Mouse (Mus musculus): Measurements from ENCODE around the gene Hist1h2bn.
"Not testable (repeated sequence)": the region's sequence is repeated elsewhere in the genome, so short reads cannot be mapped to it uniquely, and the experiment has no call there.

The Hist1h2bn gene

DNA sequence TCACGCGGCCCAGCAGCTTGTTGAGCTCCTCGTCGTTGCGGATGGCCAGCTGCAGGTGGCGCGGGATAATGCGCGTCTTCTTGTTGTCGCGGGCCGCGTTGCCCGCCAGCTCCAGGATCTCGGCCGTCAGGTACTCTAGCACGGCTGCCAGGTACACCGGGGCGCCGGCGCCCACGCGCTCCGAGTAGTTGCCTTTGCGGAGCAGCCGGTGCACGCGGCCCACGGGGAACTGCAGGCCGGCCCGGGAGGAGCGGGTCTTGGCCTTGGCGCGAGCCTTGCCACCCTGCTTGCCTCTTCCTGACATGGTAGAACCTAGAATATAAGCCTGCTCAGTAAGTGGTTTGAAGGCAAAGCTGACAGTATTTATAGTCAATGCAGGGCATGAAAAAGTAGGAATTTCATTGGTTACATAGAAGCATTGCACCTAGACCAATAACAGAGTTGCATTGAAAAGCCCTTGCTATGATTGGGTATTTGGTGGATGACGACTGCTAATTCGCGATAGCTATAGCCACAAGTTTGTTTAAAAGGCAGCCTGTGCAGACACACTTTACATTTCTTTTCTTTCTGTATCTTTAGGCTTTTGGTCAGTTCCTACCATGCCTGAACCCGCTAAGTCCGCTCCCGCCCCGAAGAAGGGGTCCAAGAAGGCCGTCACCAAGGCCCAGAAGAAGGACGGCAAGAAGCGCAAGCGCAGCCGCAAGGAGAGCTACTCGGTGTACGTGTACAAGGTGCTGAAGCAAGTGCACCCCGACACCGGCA lies at the start of gene Hist1h2bn, which contains the start of gene Hist1h2ak:
TSS of gene Hist1h2bn (plus strand) at position 600 of the 762 bp plus-strand sequence.
TSS of gene Hist1h2ak (minus strand) at position 304 of the 762 bp plus-strand sequence.
- peak; percentile 99 for DNase-seq (ENCODE audit: low spot score)

DNA sequence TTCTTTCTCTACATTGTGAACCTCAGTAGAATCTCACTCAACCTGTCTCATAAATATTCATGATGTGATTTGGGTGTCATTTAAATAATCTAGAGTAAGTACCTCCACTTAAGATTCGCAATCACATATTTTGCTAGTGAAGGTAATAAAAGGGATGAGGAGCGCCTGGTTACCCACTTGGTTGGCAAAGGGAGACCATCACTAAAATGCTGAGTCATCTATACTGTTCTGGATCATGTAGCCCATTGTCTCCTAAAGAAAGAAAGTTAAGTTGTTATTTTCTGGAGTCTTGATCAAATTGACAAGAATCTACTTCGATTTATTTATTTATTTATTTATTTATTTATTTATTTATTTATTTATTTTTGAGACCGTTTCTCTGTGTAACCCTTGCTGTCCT lies 47.3 kb upstream of the Hist1h2bn start:
- DNase-seq (ENCODE audit: low spot score), result no peak

DNA sequence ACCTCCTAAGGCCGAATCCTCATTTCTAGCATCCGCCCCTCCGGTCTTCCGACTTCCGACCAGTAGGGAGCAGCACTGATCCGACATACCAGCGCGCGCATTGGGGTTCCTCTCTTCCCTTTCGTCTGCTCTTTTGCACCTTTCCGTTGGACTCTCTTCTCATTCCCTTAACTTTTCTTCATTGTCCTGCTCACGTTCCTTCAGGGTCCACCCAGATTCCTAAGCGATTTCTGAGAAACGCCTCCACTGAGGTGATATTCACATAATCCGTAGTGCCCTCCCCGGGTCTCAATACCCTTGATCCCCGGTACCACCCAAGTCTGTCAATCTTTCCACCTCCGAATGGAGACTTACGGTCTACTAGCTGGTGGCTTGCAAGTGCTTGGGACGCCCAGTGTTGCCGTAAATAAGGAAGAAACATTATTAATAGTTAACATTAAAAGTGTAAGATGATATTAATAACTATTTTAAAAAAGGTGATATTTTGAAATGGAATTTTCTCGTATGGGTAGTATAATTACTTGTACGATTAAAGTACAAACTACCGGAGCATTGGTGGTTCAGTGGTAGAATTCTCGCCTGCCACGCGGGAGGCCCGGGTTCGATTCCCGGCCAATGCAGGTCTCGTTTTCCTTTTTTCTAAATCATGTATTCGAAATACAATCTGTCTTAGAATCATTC lies 43.8 kb upstream of the Hist1h2bn start:
- peak; percentile 90 for DNase-seq (ENCODE audit: low spot score)

DNA sequence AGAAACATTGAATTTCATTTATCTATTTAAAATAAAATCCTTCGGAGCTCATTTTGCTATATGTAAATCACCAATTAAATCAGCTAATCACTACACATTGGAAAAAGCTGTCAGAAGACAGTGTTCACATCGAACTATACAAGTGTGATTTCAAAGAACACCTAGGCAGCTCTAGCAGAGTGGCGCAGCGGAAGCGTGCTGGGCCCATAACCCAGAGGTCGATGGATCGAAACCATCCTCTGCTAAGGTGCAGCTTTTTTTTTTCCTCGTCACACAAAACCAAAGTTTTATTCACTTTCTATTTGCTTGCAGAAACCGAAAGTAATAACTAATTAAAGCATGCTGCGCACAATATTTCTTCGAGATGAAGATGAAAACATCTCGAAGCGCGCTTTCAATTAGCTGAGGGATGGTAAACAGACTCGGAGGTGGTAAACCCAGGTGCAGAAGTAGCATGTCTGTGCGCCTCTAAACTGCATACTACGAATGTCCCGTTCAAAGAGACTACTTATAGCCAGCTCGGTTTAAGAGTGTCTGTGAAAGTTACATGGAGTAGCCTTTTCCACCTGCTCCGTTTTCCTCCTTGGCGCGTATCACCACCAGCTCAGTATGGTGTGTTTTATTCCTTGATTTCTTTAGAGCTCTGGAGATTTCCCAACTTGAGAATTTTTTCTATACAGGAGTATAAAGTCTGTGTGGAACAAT lies 43.0 kb upstream of the Hist1h2bn start:
- DNase-seq (ENCODE audit: low spot score), result peak; percentile 77

DNA sequence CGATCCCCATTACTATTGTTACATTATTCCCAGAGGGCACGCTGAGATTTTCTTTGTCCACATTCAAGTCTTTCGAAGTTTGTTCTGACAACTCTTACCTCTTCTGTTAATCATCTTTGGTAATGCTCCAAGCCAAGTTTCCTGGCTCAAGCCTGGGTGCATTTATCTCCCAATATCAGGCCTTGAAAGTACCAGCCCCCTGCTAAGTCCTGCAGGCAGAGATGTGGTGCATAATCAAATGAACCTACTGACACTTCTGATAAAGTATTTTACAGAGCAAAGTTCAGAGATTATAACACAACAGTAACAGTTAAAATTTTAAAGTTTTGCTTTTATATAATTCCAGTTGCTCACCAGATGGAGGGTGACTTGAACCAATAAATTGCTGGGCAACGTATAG lies 42.2 kb upstream of the Hist1h2bn start:
- DNase-seq (ENCODE audit: low spot score), result no peak

DNA sequence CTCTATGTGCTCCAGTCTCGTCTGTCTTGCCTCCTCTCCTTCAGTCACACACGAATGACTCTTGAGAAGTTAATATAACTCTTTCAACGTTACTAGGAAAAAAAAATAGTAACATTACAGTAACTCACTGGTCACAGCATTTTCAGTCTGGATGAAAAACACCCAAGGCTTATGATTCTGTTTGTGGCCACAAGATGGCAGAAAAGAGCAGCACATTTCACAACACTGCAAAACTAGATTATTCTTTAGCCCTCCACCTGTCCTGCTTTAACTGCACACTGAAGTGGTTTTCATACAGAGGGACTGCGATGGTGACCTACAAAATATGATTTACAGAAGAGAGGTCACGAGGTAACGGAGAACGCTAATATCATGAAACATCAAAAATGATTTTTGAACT lies 39.2 kb upstream of the Hist1h2bn start:
- peak; percentile 84 for DNase-seq (ENCODE audit: low spot score)

DNA sequence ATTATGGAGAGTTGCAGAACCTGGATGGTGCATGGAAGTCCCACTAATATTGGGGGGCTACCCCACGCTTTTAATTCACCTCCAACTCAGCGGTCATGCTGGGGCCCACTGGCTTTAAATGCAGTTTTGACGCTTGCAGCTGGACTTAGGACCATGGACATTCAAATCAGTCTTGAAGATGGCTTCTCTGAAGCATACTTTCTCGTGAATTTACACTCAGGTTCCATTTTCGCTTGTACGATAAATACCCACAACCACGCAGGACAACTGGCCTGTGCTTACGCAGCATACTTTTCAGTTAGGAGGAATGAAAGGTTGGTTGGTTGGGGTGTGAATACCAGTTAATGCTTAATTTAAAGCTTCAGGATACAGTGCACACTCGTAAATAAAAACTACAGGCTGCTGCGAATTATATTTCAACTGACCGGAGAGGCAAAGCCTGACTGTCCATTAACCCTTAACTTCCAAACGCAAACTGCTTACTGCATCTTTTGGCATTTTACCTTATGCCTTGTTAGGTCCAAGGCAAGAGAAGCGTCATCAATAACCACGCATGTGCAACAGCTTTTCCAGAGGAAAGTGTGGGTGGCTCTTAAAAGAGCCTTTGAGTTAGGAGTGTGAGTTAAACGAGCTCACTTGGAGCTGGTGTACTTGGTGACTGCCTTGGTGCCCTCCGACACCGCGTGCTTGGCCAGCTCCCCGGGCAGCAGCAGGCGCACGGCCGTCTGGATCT lies 38.6 kb upstream of the Hist1h2bn start:
- DNase-seq (ENCODE audit: low spot score), result peak; percentile 74

DNA sequence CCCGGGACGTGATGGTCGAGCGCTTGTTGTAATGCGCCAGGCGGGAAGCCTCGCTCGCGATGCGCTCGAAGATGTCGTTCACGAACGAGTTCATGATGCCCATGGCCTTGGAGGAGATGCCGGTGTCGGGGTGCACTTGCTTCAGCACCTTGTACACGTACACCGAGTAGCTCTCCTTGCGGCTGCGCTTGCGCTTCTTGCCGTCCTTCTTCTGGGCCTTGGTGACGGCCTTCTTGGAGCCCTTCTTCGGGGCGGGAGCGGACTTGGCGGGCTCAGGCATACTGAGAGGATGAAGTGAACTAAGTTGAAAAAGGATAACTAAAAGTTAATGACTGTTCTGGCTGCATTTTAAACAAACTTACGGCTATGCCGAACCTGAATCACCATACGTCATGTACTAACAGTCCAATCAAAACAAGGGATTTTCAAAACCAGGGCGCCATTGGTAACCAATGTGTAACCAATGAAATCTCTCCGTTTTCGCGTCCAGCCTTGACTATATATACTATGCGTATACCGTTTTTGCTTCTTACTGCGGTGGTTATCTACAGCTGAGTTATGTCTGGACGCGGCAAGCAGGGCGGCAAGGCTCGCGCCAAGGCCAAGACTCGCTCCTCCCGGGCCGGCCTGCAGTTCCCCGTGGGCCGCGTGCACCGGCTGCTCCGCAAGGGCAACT lies 37.9 kb upstream of the Hist1h2bn start, which contains the start of the genes Hist1h2bl and Hist1h2ai:
TSS of gene Hist1h2bl (minus strand) at position 280 of the 676 bp plus-strand sequence.
TSS of gene Hist1h2ai (plus strand) at position 559 of the 676 bp plus-strand sequence.
- peak; percentile 98 for DNase-seq (ENCODE audit: low spot score)

DNA sequence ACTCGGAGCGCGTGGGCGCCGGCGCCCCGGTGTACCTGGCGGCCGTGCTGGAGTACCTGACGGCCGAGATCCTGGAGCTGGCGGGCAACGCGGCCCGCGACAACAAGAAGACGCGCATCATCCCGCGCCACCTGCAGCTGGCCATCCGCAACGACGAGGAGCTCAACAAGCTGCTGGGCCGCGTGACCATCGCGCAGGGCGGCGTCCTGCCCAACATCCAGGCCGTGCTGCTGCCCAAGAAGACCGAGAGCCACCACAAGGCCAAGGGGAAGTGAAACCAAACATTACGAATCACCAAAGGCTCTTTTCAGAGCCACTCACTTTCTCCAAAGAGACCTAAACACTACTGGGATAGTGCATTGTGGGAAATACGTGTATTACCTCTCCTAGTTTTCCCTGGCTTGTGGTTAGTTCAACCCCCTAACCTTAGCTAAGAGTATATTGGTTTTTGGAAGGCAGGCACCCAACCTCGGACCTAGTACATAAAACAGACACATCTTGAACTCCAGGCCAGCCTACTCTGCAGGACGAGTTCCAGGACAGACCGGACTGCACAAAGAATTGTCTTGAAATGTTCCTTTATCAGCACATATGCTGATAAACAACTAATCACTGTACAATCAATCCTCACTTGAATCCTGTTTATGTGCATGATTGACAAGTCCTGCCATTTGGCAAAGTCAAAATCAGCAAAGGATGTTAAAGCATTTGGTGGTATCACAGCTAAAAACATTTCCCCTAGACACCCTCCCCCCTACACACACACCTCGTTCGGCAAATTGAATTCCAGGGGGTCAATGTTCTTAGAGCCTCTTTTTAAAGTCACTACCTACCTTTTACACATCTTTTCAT lies 37.2 kb upstream of the Hist1h2bn start:
- DNase-seq (ENCODE audit: low spot score), result peak; percentile 74

DNA sequence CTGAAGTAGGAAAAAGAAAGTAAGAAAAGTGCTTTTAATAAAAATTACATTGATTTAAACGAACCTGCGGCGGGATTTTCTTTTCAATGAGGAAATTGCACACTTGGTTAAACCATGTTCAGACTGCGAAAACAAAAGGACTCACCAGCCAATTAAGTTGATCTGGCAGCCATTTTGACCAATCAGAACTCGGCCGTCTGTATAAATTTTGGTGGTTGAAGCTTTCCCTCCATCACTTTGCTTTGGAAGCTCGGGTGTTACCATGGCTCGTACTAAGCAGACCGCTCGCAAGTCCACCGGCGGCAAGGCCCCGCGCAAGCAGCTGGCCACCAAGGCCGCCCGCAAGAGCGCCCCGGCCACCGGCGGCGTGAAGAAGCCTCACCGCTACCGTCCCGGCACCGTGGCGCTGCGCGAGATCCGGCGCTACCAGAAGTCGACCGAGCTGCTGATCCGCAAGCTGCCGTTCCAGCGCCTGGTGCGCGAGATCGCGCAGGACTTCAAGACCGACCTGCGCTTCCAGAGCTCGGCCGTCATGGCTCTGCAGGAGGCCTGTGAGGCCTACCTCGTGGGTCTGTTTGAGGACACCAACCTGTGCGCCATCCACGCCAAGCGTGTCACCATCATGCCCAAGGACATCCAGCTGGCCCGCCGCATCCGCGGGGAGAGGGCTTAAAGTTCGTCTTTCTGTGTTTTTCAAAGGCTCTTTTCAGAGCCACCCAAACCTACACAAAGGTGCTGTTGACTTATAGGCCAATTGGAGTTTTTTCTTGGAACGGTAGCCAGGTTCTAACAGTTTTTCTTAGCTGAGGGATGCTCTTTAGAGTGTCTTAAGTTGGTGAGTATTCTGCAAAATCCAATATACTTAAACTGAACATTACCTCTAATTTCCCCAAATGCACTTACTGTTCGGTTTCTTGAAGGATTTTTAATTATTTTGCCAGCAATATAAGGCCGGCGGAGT lies 36.2 kb upstream of the Hist1h2bn start, which contains the start of gene Hist1h3h:
TSS of gene Hist1h3h (plus strand) at position 263 of the 961 bp plus-strand sequence.
- DNase-seq (ENCODE audit: low spot score), result peak; percentile 95

DNA sequence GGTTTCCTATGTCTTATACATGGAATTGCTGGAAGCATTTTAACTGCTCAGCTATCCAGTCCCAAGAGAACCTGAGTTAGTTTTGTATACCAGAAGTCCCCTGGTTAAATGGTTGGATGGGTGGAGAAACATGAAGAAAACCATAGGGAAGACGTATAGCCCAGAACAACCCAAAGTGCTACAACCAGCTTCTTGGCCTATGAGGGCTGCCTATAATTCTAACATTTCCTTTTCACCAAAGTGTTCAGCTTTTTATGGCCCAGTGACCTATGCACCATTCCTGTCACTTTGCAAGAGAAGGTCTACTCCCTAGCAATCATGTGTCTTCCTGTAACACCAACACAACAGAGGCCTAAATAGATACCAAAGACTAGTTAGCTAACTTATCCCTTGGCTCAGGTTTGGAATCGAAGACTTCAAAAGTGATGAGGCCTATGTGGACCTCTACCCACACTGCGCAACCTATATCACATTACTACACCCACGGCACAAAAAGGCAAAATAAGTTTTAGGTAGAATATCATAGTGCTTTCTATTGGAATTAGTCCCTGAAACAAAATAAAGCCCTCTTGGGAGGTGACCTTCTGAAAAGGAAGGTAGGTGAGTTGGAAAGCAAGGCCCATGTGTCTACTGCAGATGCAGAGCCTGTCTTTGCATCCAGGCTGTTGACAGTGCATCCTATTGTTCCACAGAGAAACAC lies 35.4 kb upstream of the Hist1h2bn start:
- DNase-seq (ENCODE audit: low spot score), result peak; percentile 70

DNA sequence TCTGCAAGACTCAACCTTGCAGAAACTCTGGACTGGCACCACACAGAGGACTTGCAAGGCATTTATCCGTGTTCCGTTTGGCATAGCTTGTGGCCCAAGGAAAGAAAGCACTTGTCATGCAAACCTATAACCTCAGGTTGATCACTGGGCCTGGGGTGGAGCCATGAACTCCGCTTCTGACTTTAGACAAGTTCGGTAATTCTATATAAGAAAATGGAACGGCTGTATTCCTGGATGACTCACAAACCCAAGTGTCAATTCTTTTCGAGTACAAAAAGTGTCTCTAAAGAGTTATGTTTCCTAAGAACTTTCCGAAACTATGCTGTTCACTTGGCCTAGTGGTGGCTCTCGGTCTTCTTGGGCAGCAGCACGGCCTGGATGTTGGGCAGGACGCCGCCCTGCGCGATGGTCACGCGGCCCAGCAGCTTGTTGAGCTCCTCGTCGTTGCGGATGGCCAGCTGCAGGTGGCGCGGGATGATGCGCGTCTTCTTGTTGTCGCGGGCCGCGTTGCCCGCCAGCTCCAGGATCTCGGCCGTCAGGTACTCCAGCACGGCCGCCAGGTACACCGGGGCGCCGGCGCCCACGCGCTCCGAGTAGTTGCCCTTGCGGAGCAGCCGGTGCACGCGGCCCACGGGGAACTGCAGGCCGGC lies 32.7 kb upstream of the Hist1h2bn start:
- DNase-seq (ENCODE audit: low spot score), result not testable (repeated sequence)

DNA sequence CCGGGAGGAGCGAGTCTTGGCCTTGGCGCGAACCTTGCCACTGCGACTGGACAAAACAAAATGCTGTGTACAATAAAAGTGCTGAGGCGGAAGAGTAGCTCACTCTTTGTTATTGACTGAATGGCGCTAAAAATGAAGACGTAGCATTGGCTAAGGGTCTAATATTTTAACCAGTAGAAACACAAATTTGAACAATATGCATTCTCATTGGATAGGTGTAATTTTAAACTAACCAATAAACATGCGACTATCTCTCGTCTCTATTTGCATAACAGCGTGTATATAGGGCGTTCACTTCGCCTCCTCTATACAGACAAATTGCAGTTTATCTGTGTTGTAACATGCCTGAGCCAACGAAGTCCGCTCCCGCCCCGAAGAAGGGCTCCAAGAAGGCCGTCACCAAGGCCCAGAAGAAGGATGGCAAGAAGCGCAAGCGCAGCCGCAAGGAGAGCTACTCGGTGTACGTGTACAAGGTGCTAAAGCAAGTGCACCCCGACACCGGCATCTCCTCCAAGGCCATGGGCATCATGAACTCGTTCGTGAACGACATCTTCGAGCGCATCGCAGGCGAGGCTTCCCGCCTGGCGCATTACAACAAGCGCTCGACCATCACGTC lies 32.1 kb upstream of the Hist1h2bn start, which contains the start of gene Hist1h2bm:
TSS of gene Hist1h2bm (plus strand) at position 288 of the 616 bp plus-strand sequence.
- DNase-seq (ENCODE audit: low spot score), result peak; percentile 96

DNA sequence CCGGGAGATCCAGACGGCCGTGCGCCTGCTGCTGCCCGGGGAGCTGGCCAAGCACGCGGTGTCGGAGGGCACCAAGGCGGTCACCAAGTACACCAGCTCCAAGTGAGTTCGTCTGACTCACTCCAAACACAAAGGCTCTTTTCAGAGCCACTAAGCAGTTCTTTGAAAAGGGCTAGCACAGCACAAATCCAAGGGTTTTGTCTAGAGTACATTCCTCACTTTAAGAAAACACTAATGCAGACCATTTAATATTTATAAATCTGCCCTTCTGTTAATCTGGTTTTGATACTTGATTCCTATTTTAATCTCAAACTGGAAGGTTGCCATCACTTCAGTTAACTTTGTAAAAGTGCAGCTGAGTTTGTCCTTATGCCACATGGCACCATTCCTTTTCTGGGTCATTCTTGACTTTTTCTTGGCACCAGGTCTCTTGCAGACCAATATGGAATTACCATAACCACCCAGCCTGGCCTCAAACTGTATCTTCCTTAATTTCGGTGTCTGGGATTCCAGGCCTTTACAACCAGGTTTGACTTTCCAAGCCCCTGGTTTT lies 31.5 kb upstream of the Hist1h2bn start:
- DNase-seq (ENCODE audit: low spot score), result no peak

DNA sequence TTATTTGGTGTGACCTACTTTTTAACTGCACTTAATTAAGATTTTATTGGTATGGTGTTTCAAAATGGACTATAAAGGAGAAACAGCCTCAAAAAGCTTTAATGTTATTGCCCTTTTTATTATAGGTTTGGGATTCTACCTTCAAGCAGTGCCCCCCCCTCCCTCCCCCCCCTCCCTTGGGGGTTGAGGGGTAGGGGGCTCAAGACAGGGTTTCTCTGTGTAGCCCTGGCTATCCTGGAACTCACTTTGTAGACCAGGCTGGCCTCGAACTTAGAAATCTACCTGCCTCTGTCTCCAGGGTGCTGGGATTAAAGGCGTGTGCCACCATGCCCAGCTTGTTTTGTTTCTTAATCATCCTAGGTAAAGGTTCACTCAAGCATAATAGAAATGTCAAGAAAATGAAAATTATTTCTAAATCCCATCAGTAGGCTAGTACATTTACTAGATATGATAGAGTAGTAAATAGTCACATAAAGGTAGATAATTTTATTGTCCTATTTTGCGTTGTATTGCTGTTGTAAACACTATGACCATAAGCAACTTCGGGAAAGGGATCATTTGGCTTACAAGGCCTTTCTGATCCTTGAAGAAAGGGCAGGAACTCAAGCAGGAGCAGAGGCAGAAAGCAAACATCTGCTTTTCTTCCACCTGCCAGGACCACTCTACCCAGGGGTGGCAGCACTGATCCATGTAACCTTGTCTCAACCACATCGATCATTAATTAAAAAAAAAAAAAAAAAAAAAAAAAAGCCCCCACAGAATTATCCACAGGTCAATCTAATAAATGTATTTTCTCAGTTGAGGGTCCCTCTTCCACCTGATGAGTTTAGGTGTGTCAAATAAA lies 30.7 kb upstream of the Hist1h2bn start:
- DNase-seq (ENCODE audit: low spot score), result no peak

Measured in c-Kit-positive CD71-positive TER-119-positive erythroid progenitor cells, embryonic 14.5 days (primary cell).